In genomic region chr15:94658392-94659111, GRCm38 (mm10) we compare ENCODE assay signal across 12 mouse cellular contexts. TPM values are rescaled to one million over a fixed set of nuclear protein-coding genes. Genes with fewer than 3 reads are reported as not detected.
DNase-seq lines count a peak whose midpoint lies in the region; ATAC-seq lines count a peak whose summit lies in the region.
"Had no signal": no experiment of that assay in that cellular context is flagged by ENCODE, and none has a peak within 500 bp of the region (broad histone marks: within the 10 kb centered on the region; RNA-seq: fewer than 3 reads in every experiment).

No protein-coding gene starts in this region.

- H3K27ac ChIP-seq in kidney, embryonic 14.5 days (ENCODE audit: low read depth, low read length), result no peak overlapping the region
- H3K27ac ChIP-seq in embryonic facial prominence, embryonic 14.5 days (replicated peaks; ENCODE audit: low read depth, low read length), result peak overlapping the region; percentile 72
- H3K27ac ChIP-seq in hindbrain, embryonic 16.5 days (ENCODE audit: low read depth, low read length), result no peak overlapping the region
- H3K27ac ChIP-seq in neural tube, embryonic 12.5 days, result 0 out of 2 replicates have a peak overlapping the region, but pooled peaks have one; percentile 26
- H3K27ac ChIP-seq: heart, embryonic 15.5 days had no signal

- no peak overlapping the region for H3K4me3 ChIP-seq in kidney, embryonic 14.5 days (ENCODE audit: low read length)
- no peak overlapping the region for H3K4me3 ChIP-seq in embryonic facial prominence, embryonic 14.5 days (ENCODE audit: low read depth, low read length)
- no peak overlapping the region for H3K4me3 ChIP-seq in hindbrain, embryonic 16.5 days (ENCODE audit: low read length)
- H3K4me3 ChIP-seq in neural tube, embryonic 12.5 days, result no peak overlapping the region
- H3K4me3 ChIP-seq: heart, embryonic 15.5 days had no signal

- 69% methylated on average over 13 of the region's 13 CpGs for WGBS in kidney, embryonic 14.5 days
- 46% methylated on average over 13 of the region's 13 CpGs for WGBS in embryonic facial prominence, embryonic 14.5 days
- 60% methylated on average over 13 of the region's 13 CpGs for WGBS in hindbrain, embryonic 16.5 days
- WGBS in neural tube, embryonic 12.5 days, result 74% methylated on average over 13 of the region's 13 CpGs

- H3K4me2 ChIP-seq in kidney, embryonic 14.5 days (replicated peaks; ENCODE audit: low read depth, low read length), result no peak overlapping the region
- no peak overlapping the region for H3K4me2 ChIP-seq in embryonic facial prominence, embryonic 14.5 days (ENCODE audit: low read depth, low read length)
- H3K4me2 ChIP-seq in hindbrain, embryonic 16.5 days (ENCODE audit: low read length), result no peak overlapping the region
- H3K4me2 ChIP-seq in neural tube, embryonic 12.5 days (replicated peaks), result no peak overlapping the region
- H3K4me2 ChIP-seq: heart, embryonic 15.5 days had no signal

- H3K27me3 ChIP-seq in kidney, embryonic 14.5 days (ENCODE audit: control insufficient read depth, insufficient read depth, low read length), result no peaks in the 10 kb centered on the region
- H3K27me3 ChIP-seq in embryonic facial prominence, embryonic 14.5 days (replicated peaks; ENCODE audit: control insufficient read depth, insufficient read depth, low read length), result no peaks in the 10 kb centered on the region
- no peaks in the 10 kb centered on the region for H3K27me3 ChIP-seq in hindbrain, embryonic 16.5 days (replicated peaks; ENCODE audit: control insufficient read depth, insufficient read depth, low read length)
- no peaks in the 10 kb centered on the region for H3K27me3 ChIP-seq in neural tube, embryonic 12.5 days (replicated peaks)

- no peaks in the 10 kb centered on the region for H3K9me3 ChIP-seq in kidney, embryonic 14.5 days (ENCODE audit: control insufficient read depth, low read length)
- no peaks in the 10 kb centered on the region for H3K9me3 ChIP-seq in embryonic facial prominence, embryonic 14.5 days (ENCODE audit: control insufficient read depth, low read length)
- H3K9me3 ChIP-seq in hindbrain, embryonic 16.5 days (ENCODE audit: control insufficient read depth, low read length), result no peaks in the 10 kb centered on the region
- H3K9me3 ChIP-seq in neural tube, embryonic 12.5 days, result no peaks in the 10 kb centered on the region
- H3K9me3 ChIP-seq: heart, embryonic 15.5 days had no signal

- 0 out of 2 replicates have a peak, but pooled peaks cover 3% of the 10 kb centered on the region for H3K4me1 ChIP-seq in kidney, embryonic 14.5 days (ENCODE audit: control insufficient read depth, insufficient read depth, low read length)
- peaks cover 20% of the 10 kb centered on the region; the same call in 1 of the 2 replicates for H3K4me1 ChIP-seq in embryonic facial prominence, embryonic 14.5 days (ENCODE audit: control insufficient read depth, insufficient read depth, low read length)
- no peaks in the 10 kb centered on the region; the same call in none of the 2 replicates for H3K4me1 ChIP-seq in hindbrain, embryonic 16.5 days (ENCODE audit: control insufficient read depth, insufficient read depth, low read depth, low read length)
- H3K4me1 ChIP-seq in neural tube, embryonic 12.5 days, result peaks cover 8% of the 10 kb centered on the region; the same call in 1 of the 2 replicates

- H3K9ac ChIP-seq in kidney, embryonic 14.5 days (ENCODE audit: low read depth, low read length), result no peak overlapping the region
- no peak overlapping the region for H3K9ac ChIP-seq in embryonic facial prominence, embryonic 14.5 days (ENCODE audit: low read depth, low read length)
- no peak overlapping the region for H3K9ac ChIP-seq in hindbrain, embryonic 16.5 days (ENCODE audit: low read depth, low read length)
- no peak overlapping the region for H3K9ac ChIP-seq in neural tube, embryonic 12.5 days
- H3K9ac ChIP-seq: heart, embryonic 15.5 days had no signal

- no peaks in the 10 kb centered on the region for H3K36me3 ChIP-seq in kidney, embryonic 14.5 days (ENCODE audit: control insufficient read depth, insufficient read depth, low read length)
- H3K36me3 ChIP-seq in embryonic facial prominence, embryonic 14.5 days (ENCODE audit: control insufficient read depth, insufficient read depth, low read length), result no peaks in the 10 kb centered on the region
- no peaks in the 10 kb centered on the region for H3K36me3 ChIP-seq in hindbrain, embryonic 16.5 days (ENCODE audit: control insufficient read depth, insufficient read depth, low read length)
- no peaks in the 10 kb centered on the region for H3K36me3 ChIP-seq in neural tube, embryonic 12.5 days
- H3K36me3 ChIP-seq: heart, embryonic 15.5 days had no signal

- no peak for DNase-seq in kidney, postnatal 25 days
- no peak for DNase-seq in embryonic facial prominence, embryonic 14.5 days (ENCODE audit: low spot score)
- no peak for DNase-seq in cerebellum, postnatal 4 days (ENCODE audit: low spot score in 2 of 2)
- DNase-seq in left cerebral cortex, adult 8-10 months (ENCODE audit: low spot score in 2 of 2), result no peak
- DNase-seq in cerebellum, adult 9-10 months, result no peak
- DNase-seq: kidney, adult 9 months; lung, adult 18-20 months had no signal

- ATAC-seq in kidney, embryonic 14.5 days (ENCODE audit: low FRiP score, low TSS enrichment), result peak; percentile 46; the same call in 1 of the 2 replicates
- ATAC-seq in embryonic facial prominence, embryonic 14.5 days (ENCODE audit: low read depth), result no peak
- ATAC-seq in hindbrain, embryonic 16.5 days, result peak; percentile 27; the same call in 1 of the 2 replicates
- no peak for ATAC-seq in neural tube, embryonic 12.5 days (ENCODE audit: low FRiP score, low read depth)

RNA-seq across cellular contexts. Expression of gene Tmem117, which starts 29.5 kb away (rescaled TPM):
- 4.4 and 6.5 TPM in 2 replicates for polyA plus RNA-seq in kidney, embryonic 14.5 days (2014; fragmentation: Nextera tagmentation; extraction: Ambion mirVana)
- 9.6 and 11.1 TPM in 2 replicates for polyA plus RNA-seq in embryonic facial prominence, embryonic 14.5 days (2014; fragmentation: Nextera tagmentation; extraction: Ambion mirVana)
- 13.9 and 16.2 TPM in 2 replicates for polyA plus RNA-seq in hindbrain, embryonic 16.5 days (2015; fragmentation: Nextera tagmentation; extraction: Ambion mirVana)
- polyA plus RNA-seq in neural tube, embryonic 12.5 days (2016; fragmentation: Nextera tagmentation; extraction: Ambion mirVana), result 6.2 and 6.5 TPM in 2 replicates
- total RNA-seq in left cerebral cortex, adult 8-10 months (2022), result 10 to 100 TPM in 1 of 4 experiments, 1 to 10 TPM in 3; 8.2 to 10.0 (median 9.2) TPM
- total RNA-seq: megakaryocyte, adult 5-6 weeks had no signal

Comparison
In these comparisons a context has a peak if more than half of its experiments do, and no peak if none do; other contexts are left out.
1. ATAC-seq: peak in kidney, embryonic 14.5 days (single experiment) and hindbrain, embryonic 16.5 days (single experiment); none in embryonic facial prominence, embryonic 14.5 days (single experiment) and neural tube, embryonic 12.5 days (single experiment).
2. H3K27ac ChIP-seq: peak in embryonic facial prominence, embryonic 14.5 days (single experiment) and neural tube, embryonic 12.5 days (single experiment); none in kidney, embryonic 14.5 days (single experiment) and hindbrain, embryonic 16.5 days (single experiment).